ENCODE assay signal across 10 mouse cellular contexts in the genomic region with DNA sequence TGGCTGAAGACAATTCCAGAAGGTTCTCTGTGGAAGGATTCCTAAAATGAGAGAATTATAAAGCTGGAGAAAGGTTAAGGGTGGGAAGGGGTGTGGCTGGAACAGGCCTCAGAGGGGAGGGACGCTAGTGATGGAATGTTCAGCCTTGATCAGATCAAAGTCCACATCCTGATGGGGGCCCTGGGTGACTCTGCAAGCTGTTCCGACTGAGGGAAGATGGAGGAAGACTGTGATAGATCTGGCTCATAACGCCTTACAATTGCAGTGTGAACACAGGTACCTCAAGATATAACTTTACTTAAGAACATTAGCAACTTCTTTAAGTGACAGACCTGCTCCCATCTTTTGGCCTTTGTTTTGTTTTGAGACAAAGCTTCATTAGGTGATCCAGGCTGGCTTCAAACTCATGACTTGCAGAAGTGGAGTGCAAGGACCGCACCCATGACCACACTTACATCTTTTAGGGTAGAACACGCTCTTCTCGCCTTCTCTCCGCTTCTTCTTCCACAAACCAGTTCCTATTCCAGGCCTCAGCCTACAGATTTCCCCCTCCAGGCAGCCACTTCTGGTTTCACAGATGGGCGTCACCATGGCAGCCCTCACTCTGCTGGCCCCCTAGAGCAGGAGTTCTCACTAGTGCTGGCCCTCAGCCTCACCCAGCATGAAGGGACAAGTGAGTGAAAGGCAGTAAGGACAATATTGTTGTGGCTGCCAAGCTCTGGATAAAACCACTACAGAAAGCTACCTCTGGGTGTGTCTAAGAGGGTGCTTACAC. TPM values are rescaled to one million over a fixed set of nuclear protein-coding genes. Genes with fewer than 3 reads are reported as not detected.
DNase-seq lines count a peak whose midpoint lies in the region; ATAC-seq and TF ChIP-seq lines count a peak whose summit lies in the region.
"Had no signal": no experiment of that assay in that cellular context is flagged by ENCODE, and none has a peak within 500 bp of the region (broad histone marks: within the 10 kb centered on the region; RNA-seq: fewer than 3 reads in every experiment).

No protein-coding gene starts in this region.

- peaks cover 3% of the 10 kb centered on the region for H3K9me3 ChIP-seq in erythroblast, embryonic 14.5 days (ENCODE audit: control insufficient read depth, low read length)
- H3K9me3 ChIP-seq in limb, embryonic 15.5 days = no peaks in the 10 kb centered on the region
- H3K9me3 ChIP-seq in limb, embryonic 10.5 days (replicated peaks) = no peaks in the 10 kb centered on the region
- H3K9me3 ChIP-seq in liver, embryonic 14.5 days (ENCODE audit: control insufficient read depth, low read length) = no peaks in the 10 kb centered on the region
- no peaks in the 10 kb centered on the region for H3K9me3 ChIP-seq in stomach, embryonic 15.5 days

- no peak for DNase-seq in limb, embryonic 10.5 days (ENCODE audit: low spot score)
- DNase-seq in liver, embryonic 14.5 days (ENCODE audit: low read depth in 3 of 3, low spot score in 3 of 3) = peak in 2 of 3 experiments; percentile 49 to 59
- no peak for DNase-seq in thymus, postnatal 36 days
- no peak for DNase-seq in gastrocnemius, adult 18-20 months (ENCODE audit: low spot score)

- no peak overlapping the region for H3K4me2 ChIP-seq in limb, embryonic 15.5 days
- H3K4me2 ChIP-seq in liver, embryonic 14.5 days (ENCODE audit: low read depth) = peak overlapping the region; percentile 76
- H3K4me2 ChIP-seq in stomach, embryonic 15.5 days = peak overlapping the region; percentile 29

- no peak for TF ChIP-seq EP300 in liver, embryonic 14.5 days (IDR thresholded peaks at IDR 0.05; ENCODE audit: low read depth)

- 67% methylated on average over 8 of the region's 8 CpGs for WGBS in limb, embryonic 15.5 days
- WGBS in limb, embryonic 10.5 days = 71% methylated on average over 8 of the region's 8 CpGs
- WGBS in liver, embryonic 14.5 days (ENCODE audit: insufficient replicate concordance) = 38% methylated on average over 8 of the region's 8 CpGs
- 65% methylated on average over 8 of the region's 8 CpGs for WGBS in stomach, embryonic 15.5 days

- H3K9ac ChIP-seq in limb, embryonic 15.5 days = no peak overlapping the region
- peak overlapping the region; percentile 64 for H3K9ac ChIP-seq in liver, embryonic 14.5 days (replicated peaks)
- H3K9ac ChIP-seq in stomach, embryonic 15.5 days = no peak overlapping the region

- H3K4me3 ChIP-seq in erythroblast, embryonic 14.5 days (replicated peaks) = peak overlapping the region; percentile 49
- H3K4me3 ChIP-seq in limb, embryonic 15.5 days = no peak overlapping the region
- H3K4me3 ChIP-seq in limb, embryonic 10.5 days = no peak overlapping the region
- H3K4me3 ChIP-seq in liver, embryonic 14.5 days (ENCODE audit: insufficient read depth in 1 of 2, low read depth in 2 of 2, low read length in 2 of 2) = peak overlapping the region; percentile 16 to 37; a peak in 3 of 4 replicates
- H3K4me3 ChIP-seq in stomach, embryonic 15.5 days (replicated peaks) = no peak overlapping the region

- H3K27me3 ChIP-seq in erythroblast, embryonic 14.5 days (ENCODE audit: control insufficient read depth) = no peaks in the 10 kb centered on the region
- no peaks in the 10 kb centered on the region for H3K27me3 ChIP-seq in limb, embryonic 15.5 days
- H3K27me3 ChIP-seq in limb, embryonic 10.5 days (ENCODE audit: low read depth, poor library complexity, severe bottlenecking) = no peaks in the 10 kb centered on the region
- H3K27me3 ChIP-seq in liver, embryonic 14.5 days (ENCODE audit: control insufficient read depth, insufficient read depth, low read length) = no peaks in the 10 kb centered on the region
- H3K27me3 ChIP-seq in stomach, embryonic 15.5 days (replicated peaks) = no peaks in the 10 kb centered on the region

- ATAC-seq in erythroblast, adult 5-6 weeks (replicated peaks; ENCODE audit: low FRiP score, poor library complexity, severe bottlenecking) = no peak
- ATAC-seq in limb, embryonic 15.5 days (ENCODE audit: insufficient number of reproducible peaks, low FRiP score, low TSS enrichment, low read depth) = no peak
- peak; percentile 57 for ATAC-seq in liver, embryonic 14.5 days (ENCODE audit: insufficient read depth)
- 0 out of 2 replicates have a peak, but pooled peaks have one; percentile 51 for ATAC-seq in stomach, embryonic 15.5 days (ENCODE audit: insufficient read depth, low FRiP score, low read depth)

- H3K36me3 ChIP-seq in erythroblast, embryonic 14.5 days (ENCODE audit: control insufficient read depth) = peaks cover 79% of the 10 kb centered on the region
- H3K36me3 ChIP-seq in limb, embryonic 15.5 days = no peaks in the 10 kb centered on the region
- peaks cover 19% of the 10 kb centered on the region for H3K36me3 ChIP-seq in limb, embryonic 10.5 days
- no peaks in the 10 kb centered on the region; the same call in 1 of the 2 replicates for H3K36me3 ChIP-seq in liver, embryonic 14.5 days (replicated peaks; ENCODE audit: control insufficient read depth, insufficient read depth, low read depth)
- H3K36me3 ChIP-seq in stomach, embryonic 15.5 days = no peaks in the 10 kb centered on the region

- no peak for TF ChIP-seq CTCF in liver, embryonic 14.5 days (IDR thresholded peaks at IDR 0.05; ENCODE audit: low read depth)

- 0 out of 2 replicates have a peak overlapping the region, but pooled peaks have one; percentile 24 for H3K27ac ChIP-seq in limb, embryonic 15.5 days
- no peak overlapping the region for H3K27ac ChIP-seq in limb, embryonic 10.5 days
- H3K27ac ChIP-seq in liver, embryonic 14.5 days = peak overlapping the region; percentile 95
- peak overlapping the region; percentile 80 for H3K27ac ChIP-seq in stomach, embryonic 15.5 days
- H3K27ac ChIP-seq: macrophage had no signal

- peaks cover 98% of the 10 kb centered on the region for H3K4me1 ChIP-seq in erythroblast, embryonic 14.5 days (ENCODE audit: control insufficient read depth)
- peaks cover 61% of the 10 kb centered on the region for H3K4me1 ChIP-seq in limb, embryonic 15.5 days
- H3K4me1 ChIP-seq in limb, embryonic 10.5 days = peaks cover 59% of the 10 kb centered on the region
- H3K4me1 ChIP-seq in liver, embryonic 14.5 days (replicated peaks; ENCODE audit: control insufficient read depth in 2 of 2, insufficient read depth in 2 of 2, low read length in 1 of 2) = peaks cover 69 to 81% of the 10 kb centered on the region in 2 experiments
- H3K4me1 ChIP-seq in stomach, embryonic 15.5 days = peaks cover 71% of the 10 kb centered on the region

RNA-seq across cellular contexts. Expression of a gene that starts 14.2 kb away (rescaled TPM):
- polyA plus RNA-seq in erythroblast, embryonic 14.5 days (2012) = 9.3 and 11.4 TPM in 2 replicates
- 7.3 and 11.9 TPM in 2 replicates for total RNA-seq in erythroblast, adult 5-6 weeks (2015; ENCODE audit: low replicate concordance)
- 3.1 and 4.8 TPM in 2 replicates for total RNA-seq in erythroblast, adult 5-6 weeks (2017; ENCODE audit: low replicate concordance)
- polyA plus RNA-seq in limb, embryonic 15.5 days (2015; fragmentation: Nextera tagmentation; extraction: Ambion mirVana) = 26.3 and 28.3 TPM in 2 replicates
- polyA plus RNA-seq in limb, embryonic 10.5 days (2016; fragmentation: Nextera tagmentation; extraction: Ambion mirVana) = 38.2 and 40.2 TPM in 2 replicates
- 12.0 and 14.2 TPM in 2 replicates for polyA plus RNA-seq in liver, embryonic 14.5 days (2012; rRNA removed)
- 4.5 and 5.9 TPM in 2 replicates for polyA plus RNA-seq in liver, embryonic 14.5 days (2014; fragmentation: Nextera tagmentation; extraction: Ambion mirVana)
- polyA plus RNA-seq in stomach, embryonic 15.5 days (2015; fragmentation: Nextera tagmentation; extraction: Ambion mirVana) = 18.5 and 22.1 TPM in 2 replicates
- 10 to 100 TPM; 13.8 to 15.2 TPM for total RNA-seq in gastrocnemius, adult 18-20 months (2021)

RNA-seq across cellular contexts. Expression of a gene that starts 14.2 kb away (rescaled TPM):
- polyA plus RNA-seq in erythroblast, embryonic 14.5 days (2012) = 16.1 and 20.0 TPM in 2 replicates
- 3.1 and 3.5 TPM in 2 replicates for total RNA-seq in erythroblast, adult 5-6 weeks (2015; ENCODE audit: low replicate concordance)
- 2.0 and 6.4 TPM in 2 replicates for total RNA-seq in erythroblast, adult 5-6 weeks (2017; ENCODE audit: low replicate concordance)
- polyA plus RNA-seq in limb, embryonic 15.5 days (2015; fragmentation: Nextera tagmentation; extraction: Ambion mirVana) = 33.7 and 34.9 TPM in 2 replicates
- polyA plus RNA-seq in limb, embryonic 10.5 days (2016; fragmentation: Nextera tagmentation; extraction: Ambion mirVana) = 64.9 and 69.8 TPM in 2 replicates
- 11.5 and 12.3 TPM in 2 replicates for polyA plus RNA-seq in liver, embryonic 14.5 days (2012; rRNA removed)
- polyA plus RNA-seq in liver, embryonic 14.5 days (2014; fragmentation: Nextera tagmentation; extraction: Ambion mirVana) = 8.5 and 8.6 TPM in 2 replicates
- polyA plus RNA-seq in stomach, embryonic 15.5 days (2015; fragmentation: Nextera tagmentation; extraction: Ambion mirVana) = 50.2 and 56.0 TPM in 2 replicates
- 1 to 10 TPM; 2.2 to 3.8 TPM for total RNA-seq in gastrocnemius, adult 18-20 months (2021)

RNA-seq across cellular contexts. Expression of a gene that starts 36.7 kb away (rescaled TPM):
- 0.05 and 0.09 TPM in 2 replicates for polyA plus RNA-seq in erythroblast, embryonic 14.5 days (2012)
- total RNA-seq in erythroblast, adult 5-6 weeks (2015; ENCODE audit: low replicate concordance) = 0.84 TPM in 1 of 2 replicates, not detected in the other
- not detected in 2 replicates for total RNA-seq in erythroblast, adult 5-6 weeks (2017; ENCODE audit: low replicate concordance)
- 1.6 and 2.3 TPM in 2 replicates for polyA plus RNA-seq in limb, embryonic 15.5 days (2015; fragmentation: Nextera tagmentation; extraction: Ambion mirVana)
- not detected in 2 replicates for polyA plus RNA-seq in limb, embryonic 10.5 days (2016; fragmentation: Nextera tagmentation; extraction: Ambion mirVana)
- 0.05 TPM in 1 of 2 replicates, not detected in the other for polyA plus RNA-seq in liver, embryonic 14.5 days (2012; rRNA removed)
- not detected in 2 replicates for polyA plus RNA-seq in liver, embryonic 14.5 days (2014; fragmentation: Nextera tagmentation; extraction: Ambion mirVana)
- polyA plus RNA-seq in stomach, embryonic 15.5 days (2015; fragmentation: Nextera tagmentation; extraction: Ambion mirVana) = 2.4 and 6.1 TPM in 2 replicates
- total RNA-seq in gastrocnemius, adult 18-20 months (2021) = not detected
- polyA plus RNA-seq: macrophage had no signal

RNA-seq across cellular contexts. Expression of a gene that starts 43.1 kb away (rescaled TPM):
- polyA plus RNA-seq in erythroblast, embryonic 14.5 days (2012) = not detected in 2 replicates
- total RNA-seq in erythroblast, adult 5-6 weeks (2015; ENCODE audit: low replicate concordance) = not detected in 2 replicates
- not detected in 2 replicates for total RNA-seq in erythroblast, adult 5-6 weeks (2017; ENCODE audit: low replicate concordance)
- polyA plus RNA-seq in limb, embryonic 15.5 days (2015; fragmentation: Nextera tagmentation; extraction: Ambion mirVana) = not detected in 2 replicates
- not detected in 2 replicates for polyA plus RNA-seq in limb, embryonic 10.5 days (2016; fragmentation: Nextera tagmentation; extraction: Ambion mirVana)
- polyA plus RNA-seq in liver, embryonic 14.5 days (2012; rRNA removed) = not detected in 2 replicates
- polyA plus RNA-seq in liver, embryonic 14.5 days (2014; fragmentation: Nextera tagmentation; extraction: Ambion mirVana) = not detected in 2 replicates
- polyA plus RNA-seq in stomach, embryonic 15.5 days (2015; fragmentation: Nextera tagmentation; extraction: Ambion mirVana) = 103 and 114 TPM in 2 replicates
- total RNA-seq in gastrocnemius, adult 18-20 months (2021) = not detected
- polyA plus RNA-seq: embryonic facial prominence, embryonic 14.5 days; macrophage had no signal

RNA-seq across cellular contexts. Expression of a gene that starts 47.4 kb away (rescaled TPM):
- polyA plus RNA-seq in erythroblast, embryonic 14.5 days (2012) = not detected in 2 replicates
- total RNA-seq in erythroblast, adult 5-6 weeks (2015; ENCODE audit: low replicate concordance) = not detected in 2 replicates
- total RNA-seq in erythroblast, adult 5-6 weeks (2017; ENCODE audit: low replicate concordance) = not detected in 2 replicates
- 1.8 and 1.9 TPM in 2 replicates for polyA plus RNA-seq in limb, embryonic 15.5 days (2015; fragmentation: Nextera tagmentation; extraction: Ambion mirVana)
- polyA plus RNA-seq in limb, embryonic 10.5 days (2016; fragmentation: Nextera tagmentation; extraction: Ambion mirVana) = not detected in 2 replicates
- polyA plus RNA-seq in liver, embryonic 14.5 days (2012; rRNA removed) = not detected in 2 replicates
- not detected in 2 replicates for polyA plus RNA-seq in liver, embryonic 14.5 days (2014; fragmentation: Nextera tagmentation; extraction: Ambion mirVana)
- 0.08 TPM in 1 of 2 replicates, not detected in the other for polyA plus RNA-seq in stomach, embryonic 15.5 days (2015; fragmentation: Nextera tagmentation; extraction: Ambion mirVana)
- not detected for total RNA-seq in gastrocnemius, adult 18-20 months (2021)
- polyA plus RNA-seq: macrophage had no signal

Comparison
In these comparisons a context has a peak if more than half of its experiments do, and no peak if none do; other contexts are left out.
1. H3K4me3 ChIP-seq: peak in erythroblast, embryonic 14.5 days (single experiment) and liver, embryonic 14.5 days (2 of 2); none in limb, embryonic 15.5 days (single experiment), limb, embryonic 10.5 days (single experiment) and stomach, embryonic 15.5 days (single experiment).
2. ATAC-seq: peak in liver, embryonic 14.5 days (single experiment) and stomach, embryonic 15.5 days (single experiment); none in erythroblast, adult 5-6 weeks (single experiment) and limb, embryonic 15.5 days (single experiment).
3. DNase-seq: peak in liver, embryonic 14.5 days (2 of 3); none in limb, embryonic 10.5 days (single experiment), thymus, postnatal 36 days (0 of 2) and gastrocnemius, adult 18-20 months (single experiment).